Mouse (Mus musculus): Measurements from ENCODE around the gene Ryr1.
A peak's percentile ranks its signal among the peaks of the same experiment; 100 is the strongest.
"Not testable (repeated sequence)": the region's sequence is repeated elsewhere in the genome, so short reads cannot be mapped to it uniquely, and the experiment has no call there.

Gene Ryr1

GRCm38 (mm10) chr7:28983141-28983564 lies 141.8 kb downstream of the Ryr1 start:
- DNase-seq: no peak

- DNase-seq: no peak
Measured at GRCm38 (mm10) chr7:28982274-28983013, 142.5 kb downstream of the Ryr1 start.

- peak; percentile 100 for DNase-seq
Measured at GRCm38 (mm10) chr7:28981651-28982273, 143.2 kb downstream of the Ryr1 start, which contains the start of the genes Eif3k and Map4k1. Gene Eif3k, minus strand, starts transcription at chr7:28981864. Gene Map4k1, plus strand, starts transcription at chr7:28982050.

- no peak for DNase-seq
Measured at GRCm38 (mm10) chr7:28977556-28977955, 147.4 kb downstream of the Ryr1 start.

GRCm38 (mm10) chr7:28973025-28973424 lies 152.0 kb downstream of the Ryr1 start:
- DNase-seq: no peak

GRCm38 (mm10) chr7:28972542-28972985 lies 152.4 kb downstream of the Ryr1 start:
- DNase-seq: peak; percentile 79

- no peak for DNase-seq
Measured at GRCm38 (mm10) chr7:28971770-28972269, 153.2 kb downstream of the Ryr1 start.

GRCm38 (mm10) chr7:28971029-28971428 lies 153.9 kb downstream of the Ryr1 start:
- DNase-seq: no peak

GRCm38 (mm10) chr7:28969672-28970394 lies 155.1 kb downstream of the Ryr1 start:
- DNase-seq: no peak

- DNase-seq: no peak
Measured at GRCm38 (mm10) chr7:28969271-28969670, 155.7 kb downstream of the Ryr1 start.

- not testable (repeated sequence) for DNase-seq
Measured at GRCm38 (mm10) chr7:28968120-28968519, 156.9 kb downstream of the Ryr1 start.

- no peak for DNase-seq
Measured at GRCm38 (mm10) chr7:28966751-28967505, 158.1 kb downstream of the Ryr1 start.

- DNase-seq: no peak
Measured at GRCm38 (mm10) chr7:28966181-28966580, 158.8 kb downstream of the Ryr1 start.

GRCm38 (mm10) chr7:28965346-28965840 lies 159.6 kb downstream of the Ryr1 start:
- DNase-seq: peak; percentile 38

GRCm38 (mm10) chr7:28963399-28963923 lies 161.5 kb downstream of the Ryr1 start:
- DNase-seq: no peak

GRCm38 (mm10) chr7:28961927-28962670 lies 162.9 kb downstream of the Ryr1 start, which contains the start of gene Actn4:
Gene Actn4, minus strand, starts transcription at chr7:28962340.
- DNase-seq: peak; percentile 99

- no peak for DNase-seq
Measured at GRCm38 (mm10) chr7:28961584-28961926, 163.4 kb downstream of the Ryr1 start.

GRCm38 (mm10) chr7:28960354-28961046 lies 164.5 kb downstream of the Ryr1 start:
- DNase-seq: no peak

GRCm38 (mm10) chr7:28959505-28960045 lies 165.4 kb downstream of the Ryr1 start:
- no peak for DNase-seq

- no peak for DNase-seq
Measured at GRCm38 (mm10) chr7:28958770-28959169, 166.2 kb downstream of the Ryr1 start.
